Mouse (Mus musculus) lung, postnatal 0 days (tissue): ENCODE measurements around the gene Maco1.

Experiments used
- CTCF ChIP-seq: IDR thresholded peaks from 2 replicates; pipeline ENCODE4 v1.5.1; 2016; ENCODE audit warnings: antibody characterized with exemption, mild to moderate bottlenecking
- EP300 ChIP-seq: IDR thresholded peaks from 2 replicates; pipeline ENCODE4 v1.6.1; 2016; ENCODE audit warnings: antibody characterized with exemption, mild to moderate bottlenecking, control low read depth

GRCm38 (mm10) chr4:134760281-134760680 is 92.9 kb downstream of the Maco1 start:
- TF ChIP-seq CTCF (no peak), EP300 (no peak)
